Mouse (Mus musculus) heart, adult 18-20 months (tissue): ENCODE measurements around the gene Lsm11. TPM values are rescaled to one million over a fixed set of nuclear protein-coding genes. Genes with fewer than 3 reads are reported as not detected.

ENCODE experiments used
- DNase-seq, 2 experiments: peaks; one replicate each; pipeline ENCODE4 v3.0.0; 2021 to 2022; ENCODE audit warnings: mixed read lengths in 1 of 2
- total RNA-seq, 2 experiments: library from RNA; stranded (reverse); gene quantifications; 2 replicates each; pipeline ENCODE4 v1.2.3; 2021

Lsm11 gene
- total RNA-seq, 2 experiments from 2014 or later, result 3.4 to 4.1 TPM

- DNase-seq, result no peak
Measured at GRCm38 (mm10) chr11:45927456-45927855, 17.3 kb downstream of the Lsm11 start.

GRCm38 (mm10) chr11:45926640-45927082 lies 18.1 kb downstream of the Lsm11 start:
- DNase-seq, result peak; percentile 79 to 91

- DNase-seq, result no peak
Measured at GRCm38 (mm10) chr11:45925436-45925835, 19.3 kb downstream of the Lsm11 start.

- DNase-seq, result no peak
Measured at GRCm38 (mm10) chr11:45921480-45921898, 23.2 kb downstream of the Lsm11 start.

GRCm38 (mm10) chr11:45921026-45921425 lies 23.7 kb downstream of the Lsm11 start:
- no peak for DNase-seq

GRCm38 (mm10) chr11:45918836-45919235 lies 25.9 kb downstream of the Lsm11 start:
- DNase-seq, result no peak

- DNase-seq, result no peak
Measured at GRCm38 (mm10) chr11:45918018-45918417, 26.7 kb downstream of the Lsm11 start.

- no peak for DNase-seq
Measured at GRCm38 (mm10) chr11:45916196-45916595, 28.5 kb downstream of the Lsm11 start.

- no peak for DNase-seq
Measured at GRCm38 (mm10) chr11:45910701-45911100, 34.0 kb downstream of the Lsm11 start.

- DNase-seq, result no peak
Measured at GRCm38 (mm10) chr11:45908894-45909293, 35.8 kb downstream of the Lsm11 start.

GRCm38 (mm10) chr11:45908070-45908469 lies 36.7 kb downstream of the Lsm11 start:
- DNase-seq, result no peak

- DNase-seq, result no peak
Measured at GRCm38 (mm10) chr11:45907301-45907700, 37.4 kb downstream of the Lsm11 start.

GRCm38 (mm10) chr11:45906109-45906786 lies 38.5 kb downstream of the Lsm11 start:
- DNase-seq, result no peak

GRCm38 (mm10) chr11:45900233-45901015 lies 44.3 kb downstream of the Lsm11 start:
- peak in 1 of 2 experiments; percentile 46 for DNase-seq

GRCm38 (mm10) chr11:45897392-45897791 lies 47.3 kb downstream of the Lsm11 start:
- DNase-seq, result no peak

GRCm38 (mm10) chr11:45892861-45893360 lies 51.8 kb downstream of the Lsm11 start:
- DNase-seq, result no peak

- no peak for DNase-seq
Measured at GRCm38 (mm10) chr11:45890423-45890822, 54.3 kb downstream of the Lsm11 start.

- DNase-seq, result no peak
Measured at GRCm38 (mm10) chr11:45889981-45890380, 54.8 kb downstream of the Lsm11 start.

- no peak for DNase-seq
Measured at GRCm38 (mm10) chr11:45888471-45889030, 56.2 kb downstream of the Lsm11 start.

- no peak for DNase-seq
Measured at GRCm38 (mm10) chr11:45886596-45886995, 58.1 kb downstream of the Lsm11 start.

GRCm38 (mm10) chr11:45885606-45886230 lies 59.0 kb downstream of the Lsm11 start:
- DNase-seq, result no peak

- peak; percentile 36 to 60 for DNase-seq
Measured at GRCm38 (mm10) chr11:45884029-45884428, 60.7 kb downstream of the Lsm11 start.
